In the genomic region with DNA sequence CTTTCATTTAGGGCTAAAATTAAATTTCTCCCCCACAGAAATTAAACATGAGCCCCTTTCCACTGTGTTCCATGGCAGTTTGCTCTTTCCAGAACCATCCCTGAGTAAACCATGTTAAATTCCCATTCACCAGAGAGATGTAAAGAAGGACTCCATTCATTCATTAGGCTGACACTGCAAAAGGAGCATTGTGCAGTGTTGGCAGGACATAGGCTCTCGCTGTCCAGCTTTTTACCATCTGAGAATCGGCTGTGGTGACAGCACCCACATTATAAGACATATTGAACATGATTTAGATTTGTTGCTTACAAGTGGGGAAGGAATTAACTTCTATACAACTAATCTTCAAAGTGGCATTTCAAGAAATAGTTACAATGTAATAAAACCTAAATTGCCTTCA, we compare ENCODE assay signal across 22 mouse cellular contexts.
DNase-seq lines count a peak whose midpoint lies in the region; ATAC-seq and TF ChIP-seq lines count a peak whose summit lies in the region.
"Had no signal": no experiment of that assay in that cellular context is flagged by ENCODE, and none has a peak within 500 bp of the region (broad histone marks: within the 10 kb centered on the region; RNA-seq: fewer than 3 reads in every experiment).

No protein-coding gene starts in this region.

- H3K9ac ChIP-seq in forebrain, postnatal 0 days, result no peak overlapping the region
- H3K9ac ChIP-seq in forebrain, embryonic 15.5 days (replicated peaks), result no peak overlapping the region
- no peak overlapping the region for H3K9ac ChIP-seq in hindbrain, embryonic 16.5 days (ENCODE audit: low read depth, low read length)
- no peak overlapping the region for H3K9ac ChIP-seq in neural tube, embryonic 13.5 days
- no peak overlapping the region for H3K9ac ChIP-seq in neural tube, embryonic 15.5 days (replicated peaks)
- H3K9ac ChIP-seq: embryonic facial prominence, embryonic 12.5 days; embryonic facial prominence, embryonic 15.5 days had no signal

- no peak overlapping the region for H3K4me3 ChIP-seq in forebrain, postnatal 0 days (ENCODE audit: low read depth, low read length)
- no peak overlapping the region for H3K4me3 ChIP-seq in forebrain, embryonic 15.5 days
- H3K4me3 ChIP-seq in hindbrain, embryonic 16.5 days (ENCODE audit: low read length), result no peak overlapping the region
- no peak overlapping the region for H3K4me3 ChIP-seq in hindbrain, embryonic 10.5 days
- H3K4me3 ChIP-seq in neural tube, embryonic 13.5 days, result no peak overlapping the region
- no peak overlapping the region for H3K4me3 ChIP-seq in neural tube, embryonic 15.5 days (replicated peaks)
- H3K4me3 ChIP-seq: embryonic facial prominence, embryonic 12.5 days; embryonic facial prominence, embryonic 15.5 days had no signal

- H3K27me3 ChIP-seq in forebrain, postnatal 0 days (ENCODE audit: insufficient read depth, low read length), result no peaks in the 10 kb centered on the region
- H3K27me3 ChIP-seq in forebrain, embryonic 15.5 days, result no peaks in the 10 kb centered on the region
- H3K27me3 ChIP-seq in hindbrain, embryonic 16.5 days (replicated peaks; ENCODE audit: control insufficient read depth, insufficient read depth, low read length), result no peaks in the 10 kb centered on the region
- no peaks in the 10 kb centered on the region for H3K27me3 ChIP-seq in hindbrain, embryonic 10.5 days (ENCODE audit: insufficient read depth, poor library complexity, severe bottlenecking)
- no peaks in the 10 kb centered on the region for H3K27me3 ChIP-seq in neural tube, embryonic 13.5 days
- H3K27me3 ChIP-seq in neural tube, embryonic 15.5 days (replicated peaks), result no peaks in the 10 kb centered on the region
- H3K27me3 ChIP-seq: CH12.LX; embryonic facial prominence, embryonic 12.5 days; embryonic facial prominence, embryonic 15.5 days had no signal

- DNase-seq in forebrain, postnatal 0 days, result peak; percentile 16
- DNase-seq in hindbrain, embryonic 10.5 days (ENCODE audit: low spot score), result no peak
- DNase-seq in neural tube, embryonic 10.5 days (ENCODE audit: extremely low spot score, low spot score), result no peak
- no peak for DNase-seq in embryo, embryonic 11 days
- DNase-seq: adrenal gland, adult 2 months; adrenal gland, postnatal 14 days; B cell, adult 2 months; cerebellum, adult 18-20 months; cerebellum, adult 9-10 months; cerebellum, postnatal 14 days; gastrocnemius, postnatal 25 days; kidney, adult 2 months had no signal

- no peak for TF ChIP-seq CTCF in forebrain, postnatal 0 days (IDR thresholded peaks at IDR 0.05; ENCODE audit: low read depth)

- H3K4me2 ChIP-seq in forebrain, postnatal 0 days (ENCODE audit: low read depth), result no peak overlapping the region
- no peak overlapping the region for H3K4me2 ChIP-seq in forebrain, embryonic 15.5 days (replicated peaks)
- no peak overlapping the region for H3K4me2 ChIP-seq in hindbrain, embryonic 16.5 days (ENCODE audit: low read length)
- no peak overlapping the region for H3K4me2 ChIP-seq in neural tube, embryonic 13.5 days
- H3K4me2 ChIP-seq in neural tube, embryonic 15.5 days, result no peak overlapping the region
- H3K4me2 ChIP-seq: embryonic facial prominence, embryonic 12.5 days; embryonic facial prominence, embryonic 15.5 days; heart, embryonic 11.5 days had no signal

- 0 out of 2 replicates have a peak, but pooled peaks cover 2% of the 10 kb centered on the region for H3K36me3 ChIP-seq in forebrain, postnatal 0 days (ENCODE audit: insufficient read depth)
- no peaks in the 10 kb centered on the region for H3K36me3 ChIP-seq in forebrain, embryonic 15.5 days
- no peaks in the 10 kb centered on the region for H3K36me3 ChIP-seq in hindbrain, embryonic 16.5 days (ENCODE audit: control insufficient read depth, insufficient read depth, low read length)
- peaks cover 42% of the 10 kb centered on the region for H3K36me3 ChIP-seq in hindbrain, embryonic 10.5 days
- 0 out of 2 replicates have a peak, but pooled peaks cover 19% of the 10 kb centered on the region for H3K36me3 ChIP-seq in neural tube, embryonic 13.5 days
- peaks cover 8% of the 10 kb centered on the region; the same call in 1 of the 2 replicates for H3K36me3 ChIP-seq in neural tube, embryonic 15.5 days
- H3K36me3 ChIP-seq: embryonic facial prominence, embryonic 12.5 days had no signal

- H3K27ac ChIP-seq in forebrain, postnatal 0 days (ENCODE audit: low read depth, low read length), result no peak overlapping the region
- H3K27ac ChIP-seq in forebrain, embryonic 15.5 days (replicated peaks), result no peak overlapping the region
- no peak overlapping the region for H3K27ac ChIP-seq in hindbrain, embryonic 16.5 days (ENCODE audit: low read depth, low read length)
- no peak overlapping the region for H3K27ac ChIP-seq in hindbrain, embryonic 10.5 days
- H3K27ac ChIP-seq in neural tube, embryonic 13.5 days (replicated peaks), result no peak overlapping the region; the same call in 1 of the 2 replicates
- peak overlapping the region; percentile 1; the same call in 1 of the 2 replicates for H3K27ac ChIP-seq in neural tube, embryonic 15.5 days (replicated peaks)
- H3K27ac ChIP-seq: embryonic facial prominence, embryonic 12.5 days; embryonic facial prominence, embryonic 15.5 days had no signal

- WGBS in forebrain, postnatal 0 days, result 7% methylated on average over 2 of the region's 2 CpGs
- WGBS in forebrain, embryonic 15.5 days, result 11% methylated on average over 2 of the region's 2 CpGs
- 40% methylated on average over 2 of the region's 2 CpGs for WGBS in hindbrain, embryonic 16.5 days
- WGBS in hindbrain, embryonic 10.5 days, result 78% methylated on average over 2 of the region's 2 CpGs
- WGBS in neural tube, embryonic 13.5 days, result 28% methylated on average over 2 of the region's 2 CpGs
- 20% methylated on average over 2 of the region's 2 CpGs for WGBS in neural tube, embryonic 15.5 days

- no peaks in the 10 kb centered on the region for H3K4me1 ChIP-seq in forebrain, postnatal 0 days (ENCODE audit: insufficient read depth)
- H3K4me1 ChIP-seq in forebrain, embryonic 15.5 days, result peaks cover 16% of the 10 kb centered on the region
- H3K4me1 ChIP-seq in hindbrain, embryonic 16.5 days (ENCODE audit: control insufficient read depth, insufficient read depth, low read depth, low read length), result no peaks in the 10 kb centered on the region; the same call in none of the 2 replicates
- H3K4me1 ChIP-seq in hindbrain, embryonic 10.5 days (replicated peaks), result no peaks in the 10 kb centered on the region
- H3K4me1 ChIP-seq in neural tube, embryonic 13.5 days (replicated peaks), result peaks cover 17% of the 10 kb centered on the region
- peaks cover 22% of the 10 kb centered on the region for H3K4me1 ChIP-seq in neural tube, embryonic 15.5 days
- H3K4me1 ChIP-seq: embryonic facial prominence, embryonic 12.5 days had no signal

- ATAC-seq in forebrain, postnatal 0 days, result no peak
- no peak for ATAC-seq in forebrain, embryonic 15.5 days (replicated peaks)
- peak; percentile 54; the same call in 1 of the 2 replicates for ATAC-seq in hindbrain, embryonic 16.5 days
- peak; percentile 43; the same call in 1 of the 2 replicates for ATAC-seq in neural tube, embryonic 13.5 days (ENCODE audit: low read depth)
- no peak for ATAC-seq in neural tube, embryonic 15.5 days (ENCODE audit: low FRiP score)
- ATAC-seq: intestine, postnatal 0 days had no signal

- H3K9me3 ChIP-seq in forebrain, postnatal 0 days (ENCODE audit: low read length), result no peaks in the 10 kb centered on the region
- H3K9me3 ChIP-seq in forebrain, embryonic 15.5 days, result no peaks in the 10 kb centered on the region
- H3K9me3 ChIP-seq in hindbrain, embryonic 16.5 days (ENCODE audit: control insufficient read depth, low read length), result no peaks in the 10 kb centered on the region
- H3K9me3 ChIP-seq in hindbrain, embryonic 10.5 days, result no peaks in the 10 kb centered on the region
- H3K9me3 ChIP-seq in neural tube, embryonic 13.5 days, result no peaks in the 10 kb centered on the region
- H3K9me3 ChIP-seq in neural tube, embryonic 15.5 days (replicated peaks), result no peaks in the 10 kb centered on the region
- H3K9me3 ChIP-seq: embryonic facial prominence, embryonic 12.5 days; embryonic facial prominence, embryonic 15.5 days; G1E had no signal

Comparison
In these comparisons a context has a peak if more than half of its experiments do, and no peak if none do; other contexts are left out.
1. ATAC-seq: peak in hindbrain, embryonic 16.5 days (single experiment) and neural tube, embryonic 13.5 days (single experiment); none in forebrain, postnatal 0 days (single experiment), forebrain, embryonic 15.5 days (single experiment) and neural tube, embryonic 15.5 days (single experiment).